Mouse (Mus musculus) cortical plate, adult 2 months (tissue): ENCODE measurements around the gene Lypd1.

Source experiments
- CTCF ChIP-seq: fragments of 200-500 bp; IDR thresholded peaks from 2 replicates; pipeline ENCODE4 v1.5.1; 2011; ENCODE audit warnings: mild to moderate bottlenecking, control low read depth, low read length; ENCODE audit not compliant: insufficient read depth; ENCODE audit errors: extremely low read depth
- POLR2A ChIP-seq: fragments of 200-500 bp; IDR thresholded peaks from 2 replicates; pipeline ENCODE4 v1.6.1; 2011; ENCODE audit warnings: mild to moderate bottlenecking, low read length, control low read depth; ENCODE audit not compliant: insufficient read depth; ENCODE audit errors: extremely low read depth

DNA sequence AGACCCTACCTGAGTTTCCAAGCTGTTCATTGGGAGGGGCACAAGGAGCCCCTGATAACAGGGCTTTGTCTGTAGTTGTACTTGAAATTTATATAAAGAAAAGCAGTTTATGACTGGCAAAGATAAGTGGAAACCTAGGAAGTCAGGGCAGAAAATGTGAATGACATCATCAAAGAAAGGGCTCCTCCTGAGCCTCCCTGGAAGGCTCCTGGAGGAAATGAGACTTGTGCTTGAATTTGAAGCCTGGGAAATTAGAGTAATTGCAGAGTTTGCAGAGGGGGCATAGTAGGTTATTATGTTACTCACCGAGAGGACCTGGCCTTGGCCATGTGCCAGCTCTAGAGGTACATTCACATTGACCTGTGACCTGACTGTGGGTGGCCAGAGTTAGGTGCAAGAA lies 75.4 kb downstream of the Lypd1 start:
- TF ChIP-seq CTCF (no peak), POLR2A (no peak)
